Mouse (Mus musculus): Measurements from ENCODE around the gene Olah. TPM values are rescaled to one million over a fixed set of nuclear protein-coding genes. Genes with fewer than 3 reads are reported as not detected.

The Olah gene
- 1.2 TPM for polyA plus RNA-seq (2014; fragmentation: Illumina TruSeq; extraction: RNeasy Lipid Tissue Mini Kit (QIAGEN cat#74804); ENCODE audit: low read depth, low replicate concordance)

GRCm38 (mm10) chr2:3397110-3397509, at the start of gene Olah:
Gene Olah (minus strand): TSS chr2:3397210.

GRCm38 (mm10) chr2:3423841-3424578, 27.0 kb upstream of the Olah start, which contains the start of gene Dclre1c:
Gene Dclre1c (plus strand): TSS chr2:3424131.

GRCm38 (mm10) chr2:3422548-3422947, 25.5 kb upstream of the Olah start, which contains the start of gene Meig1:
Gene Meig1 (minus strand): TSS chr2:3422648.

GRCm38 (mm10) chr2:3335611-3336301, 61.3 kb downstream of the Olah start, which contains the start of gene Acbd7:
Gene Acbd7 (plus strand): TSS chr2:3336168.

GRCm38 (mm10) chr2:3332484-3333242, 64.3 kb downstream of the Olah start, which contains the start of gene Rpp38:
Gene Rpp38 (minus strand): TSS chr2:3332643.

Other genes starting within 250 kb of the Olah start
- gene Nmt2, start 113.0 kb downstream of the Olah start, polyA plus RNA-seq (2014; fragmentation: Illumina TruSeq; extraction: RNeasy Lipid Tissue Mini Kit (QIAGEN cat#74804); ENCODE audit: low read depth, low replicate concordance) = 85.6 TPM
- 47.9 TPM for gene Rpp38, start 64.6 kb downstream of the Olah start, polyA plus RNA-seq (2014; fragmentation: Illumina TruSeq; extraction: RNeasy Lipid Tissue Mini Kit (QIAGEN cat#74804); ENCODE audit: low read depth, low replicate concordance)
- 2.1 TPM for gene Acbd7, start 61.0 kb downstream of the Olah start, polyA plus RNA-seq (2014; fragmentation: Illumina TruSeq; extraction: RNeasy Lipid Tissue Mini Kit (QIAGEN cat#74804); ENCODE audit: low read depth, low replicate concordance)
- gene Meig1, start 25.4 kb upstream of the Olah start, polyA plus RNA-seq (2014; fragmentation: Illumina TruSeq; extraction: RNeasy Lipid Tissue Mini Kit (QIAGEN cat#74804); ENCODE audit: low read depth, low replicate concordance) = 7,123 TPM
- gene Dclre1c, start 26.9 kb upstream of the Olah start, polyA plus RNA-seq (2014; fragmentation: Illumina TruSeq; extraction: RNeasy Lipid Tissue Mini Kit (QIAGEN cat#74804); ENCODE audit: low read depth, low replicate concordance) = 13.6 TPM
- gene Suv39h2, start 77.8 kb upstream of the Olah start, polyA plus RNA-seq (2014; fragmentation: Illumina TruSeq; extraction: RNeasy Lipid Tissue Mini Kit (QIAGEN cat#74804); ENCODE audit: low read depth, low replicate concordance) = 78.1 TPM
- gene Gm45902, start 115.6 kb upstream of the Olah start, polyA plus RNA-seq (2014; fragmentation: Illumina TruSeq; extraction: RNeasy Lipid Tissue Mini Kit (QIAGEN cat#74804); ENCODE audit: low read depth, low replicate concordance) = 1.6 TPM
- gene Hspa14, start 115.6 kb upstream of the Olah start, polyA plus RNA-seq (2014; fragmentation: Illumina TruSeq; extraction: RNeasy Lipid Tissue Mini Kit (QIAGEN cat#74804); ENCODE audit: low read depth, low replicate concordance) = 28.7 TPM
- gene Cdnf, start 115.8 kb upstream of the Olah start, polyA plus RNA-seq (2014; fragmentation: Illumina TruSeq; extraction: RNeasy Lipid Tissue Mini Kit (QIAGEN cat#74804); ENCODE audit: low read depth, low replicate concordance) = 5.7 TPM
- gene Fam107b, start 173.3 kb upstream of the Olah start, polyA plus RNA-seq (2014; fragmentation: Illumina TruSeq; extraction: RNeasy Lipid Tissue Mini Kit (QIAGEN cat#74804); ENCODE audit: low read depth, low replicate concordance) = 484 TPM